Mouse (Mus musculus) large intestine, adult 2 months (tissue): ENCODE data around the gene Vps37b. TPM values are rescaled to one million over a fixed set of nuclear protein-coding genes. Genes with fewer than 3 reads are reported as not detected.

Experiments used
- DNase-seq: peaks from one replicate; pipeline ENCODE4 v3.0.0-alpha.2; 2012; ENCODE audit warnings: low read depth, low spot score
- WGBS: fragments of 180-500 bp; shearing (Covaris S2); methylation state at CpG from one replicate; pipeline ENCODE4 v1.1.7; 2018; 5-methylcytosine and 5-hydroxymethylcytosine counted together
- polyA plus RNA-seq: library from polyadenylated mRNA; depleted of rRNA; stranded (reverse); fragments of >200 nt; gene quantifications from 2 replicates; pipeline ENCODE4 v1.2.3, GENCODE M21; 2012

The Vps37b gene
- polyA plus RNA-seq, 1 experiment = 30.6 TPM

- no peak for DNase-seq
Observed at GRCm38 (mm10) chr5:124049249-124050045, 17.4 kb upstream of the Vps37b start.

GRCm38 (mm10) chr5:124046741-124047401 is 14.8 kb upstream of the Vps37b start:
- 52% methylated on average over 7 of the region's 7 CpGs for WGBS
- no peak for DNase-seq

More at GRCm38 (mm10) chr5:124049249-124050045, 17.4 kb upstream of the Vps37b start:
- 58% methylated on average over 15 of the region's 15 CpGs for WGBS

GRCm38 (mm10) chr5:124045453-124046010 is 13.5 kb upstream of the Vps37b start:
- 69% methylated on average over 11 of the region's 11 CpGs for WGBS
- no peak for DNase-seq

- 93% methylated on average over 5 of the region's 5 CpGs for WGBS
Observed at GRCm38 (mm10) chr5:124043999-124044398, 11.9 kb upstream of the Vps37b start.

GRCm38 (mm10) chr5:124043212-124043978 is 11.3 kb upstream of the Vps37b start:
- no peak for DNase-seq
- 67% methylated on average over 10 of the region's 10 CpGs for WGBS

More at GRCm38 (mm10) chr5:124043999-124044398, 11.9 kb upstream of the Vps37b start:
- DNase-seq = no peak

- WGBS = 76% methylated on average over 9 of the region's 9 CpGs
- DNase-seq = no peak
Observed at GRCm38 (mm10) chr5:124041097-124041496, 9.0 kb upstream of the Vps37b start.

- no peak for DNase-seq
- WGBS = 89% methylated on average over 6 of the region's 6 CpGs
Observed at GRCm38 (mm10) chr5:124039602-124040001, 7.5 kb upstream of the Vps37b start.

- WGBS = 89% methylated on average over 5 of the region's 5 CpGs
- DNase-seq = no peak
Observed at GRCm38 (mm10) chr5:124036836-124037235, 4.8 kb upstream of the Vps37b start.

DNA sequence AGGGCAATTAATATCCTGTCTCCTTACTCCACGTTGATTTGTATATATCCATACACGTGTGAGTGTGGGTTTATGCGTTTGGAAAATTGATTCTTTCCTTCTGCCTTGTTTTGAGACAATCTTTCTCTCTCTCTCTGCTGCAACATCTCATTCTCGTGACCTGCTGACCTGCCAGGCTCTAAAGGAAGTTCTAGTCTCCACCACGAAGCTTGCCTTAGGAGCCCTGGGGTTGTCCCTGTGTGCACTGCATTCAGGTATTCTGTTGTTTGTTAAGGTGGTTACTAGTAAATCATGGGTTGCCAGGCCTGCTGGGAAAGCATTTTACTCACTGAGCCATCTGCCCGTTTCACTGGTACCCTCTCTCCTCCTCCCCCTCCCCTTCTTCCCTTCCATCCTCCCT is 4.3 kb upstream of the Vps37b start:
- WGBS = 63% methylated on average over 6 of the region's 6 CpGs
- DNase-seq = no peak

- WGBS = 70% methylated on average over 8 of the region's 8 CpGs
- DNase-seq = no peak
Observed at GRCm38 (mm10) chr5:124035806-124036205, 3.7 kb upstream of the Vps37b start.

GRCm38 (mm10) chr5:124035406-124035805 is 3.3 kb upstream of the Vps37b start:
- DNase-seq = no peak
- WGBS = 31% methylated on average over 9 of the region's 9 CpGs

DNA sequence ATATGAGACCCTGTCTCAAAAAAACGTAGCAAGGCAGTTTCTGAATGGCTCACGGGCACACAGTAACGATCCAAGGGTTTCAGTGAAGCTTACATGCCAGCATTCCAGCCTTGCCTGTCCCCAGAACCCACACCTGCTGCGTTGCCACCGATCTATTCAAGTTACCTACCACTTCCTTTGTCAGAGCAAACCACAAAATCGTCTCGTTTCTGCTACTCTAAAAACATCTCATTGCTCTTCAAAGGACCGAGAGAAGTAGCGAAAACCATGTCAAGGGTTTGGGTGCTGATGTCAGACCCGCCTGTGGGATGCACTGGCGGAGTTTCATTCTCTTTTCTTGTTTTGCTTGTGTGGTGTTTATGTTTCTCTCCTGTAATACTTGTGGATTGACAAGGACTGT is 2.4 kb upstream of the Vps37b start:
- WGBS = 76% methylated on average over 11 of the region's 11 CpGs
- no peak for DNase-seq

DNA sequence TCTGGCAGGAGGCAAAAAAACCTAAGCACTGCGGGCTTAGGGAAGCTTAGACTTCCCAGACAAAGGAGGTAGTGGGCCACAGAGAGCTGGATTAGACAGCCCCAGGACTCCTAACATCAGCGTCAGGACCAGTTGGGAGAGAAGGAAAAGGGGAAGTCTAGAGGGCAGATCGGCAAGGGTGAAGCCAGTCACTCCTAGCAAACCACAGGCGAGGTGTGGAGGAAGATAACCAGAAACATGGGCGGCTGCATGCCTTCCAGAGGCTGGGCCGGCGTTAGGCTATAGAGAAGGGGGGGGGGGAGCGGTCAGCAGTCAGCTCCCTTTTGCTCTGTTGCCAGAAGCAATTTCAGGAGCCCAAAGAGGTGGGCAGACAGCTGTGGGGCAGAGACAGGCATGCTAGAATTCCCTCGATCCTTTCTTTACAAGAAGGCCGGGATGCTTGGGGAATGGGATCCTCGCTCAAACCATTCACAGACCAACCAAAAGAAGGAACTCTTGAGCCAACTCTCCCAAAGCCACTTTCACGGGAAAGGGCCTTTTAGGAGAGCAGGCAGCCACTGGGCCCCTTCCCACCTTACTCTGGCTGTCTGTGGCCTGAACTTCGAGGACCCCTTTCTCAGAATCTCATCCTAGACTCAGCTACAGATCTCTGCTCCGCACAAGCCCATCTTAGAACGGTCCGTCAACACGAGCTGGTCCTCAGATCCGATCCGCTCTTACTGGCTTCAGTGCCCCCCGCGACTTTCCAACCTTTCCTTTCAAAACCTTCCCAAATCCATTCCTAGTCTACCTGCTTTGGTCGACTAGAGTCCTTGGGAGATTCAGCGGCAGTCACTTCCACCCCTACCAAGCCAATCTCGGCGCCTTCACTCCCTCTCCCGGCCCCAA is 758 bp downstream of the Vps37b start:
- 3% methylated on average over 25 of the region's 26 CpGs for WGBS
- DNase-seq = no peak

GRCm38 (mm10) chr5:124030386-124031067 is 1.5 kb downstream of the Vps37b start:
- 64% methylated on average over 12 of the region's 12 CpGs for WGBS
- no peak for DNase-seq

- peak; percentile 66 for DNase-seq
Observed at GRCm38 (mm10) chr5:124029220-124030035, 2.6 kb downstream of the Vps37b start.

DNA sequence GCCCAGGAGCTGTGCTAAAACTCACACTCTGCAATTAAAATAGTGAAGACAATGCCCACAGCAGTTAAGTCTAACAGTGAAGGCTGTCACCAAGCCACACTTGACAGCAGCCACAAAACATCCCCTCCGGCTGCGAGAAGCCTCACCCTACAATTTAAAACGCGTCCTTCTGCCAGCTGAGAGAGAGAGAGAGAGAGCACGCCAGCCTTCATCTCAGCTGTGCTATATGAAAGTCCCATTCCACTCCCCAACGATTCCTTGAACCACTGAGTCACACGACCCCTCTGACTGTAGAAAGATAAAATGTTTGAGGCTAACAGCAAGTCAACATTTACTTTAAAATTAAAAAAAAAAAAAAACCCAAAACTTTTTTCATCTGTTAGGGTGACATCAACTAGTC is 3.4 kb downstream of the Vps37b start:
- DNase-seq = no peak
- WGBS = 26% methylated on average over 7 of the region's 7 CpGs

More at GRCm38 (mm10) chr5:124029220-124030035, 2.6 kb downstream of the Vps37b start:
- 26% methylated on average over 19 of the region's 19 CpGs for WGBS

DNA sequence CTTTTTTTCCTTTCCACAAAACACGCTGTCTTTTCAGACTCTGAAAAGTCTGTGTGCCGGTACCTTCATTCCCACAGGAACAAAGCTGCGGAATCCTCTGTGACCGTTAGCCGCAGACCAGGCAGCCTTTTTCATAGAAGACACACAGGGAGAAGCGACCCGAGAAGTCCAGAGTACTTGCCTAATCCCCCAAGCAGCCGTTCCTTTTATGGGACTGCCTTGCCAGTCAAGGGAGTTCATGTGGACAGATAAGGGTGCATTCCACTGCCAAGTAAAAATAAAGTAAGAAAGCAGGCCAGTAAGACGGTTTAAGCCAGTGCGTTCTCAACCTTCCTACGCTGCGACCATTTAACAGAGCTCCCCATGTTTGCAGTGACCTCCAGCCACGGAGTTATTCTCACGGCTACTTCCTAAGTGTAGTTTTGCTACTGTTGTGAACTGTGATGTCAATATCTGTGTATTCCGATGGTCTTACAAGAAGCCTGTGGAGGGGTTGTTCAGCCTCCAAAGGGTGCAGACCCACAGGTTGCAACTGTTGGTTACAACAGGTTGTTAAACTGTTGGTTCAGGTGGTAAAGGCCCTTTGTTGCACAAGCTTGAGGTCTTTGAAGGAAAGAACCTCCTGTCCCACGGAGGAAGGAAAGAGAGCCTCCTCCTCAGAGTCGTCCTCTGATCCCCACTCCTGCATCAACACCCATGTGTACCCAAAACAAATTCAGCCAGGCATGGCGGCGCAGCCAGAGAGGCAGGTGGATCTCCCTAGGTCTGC is 4.2 kb downstream of the Vps37b start:
- no peak for DNase-seq
- 62% methylated on average over 19 of the region's 19 CpGs for WGBS
